Mouse (Mus musculus): ENCODE measurements around the gene Ccdc190.
A peak's percentile ranks its signal among the peaks of the same experiment; 100 is the strongest.

- TF ChIP-seq CTCF (IDR thresholded peaks at IDR 0.05; ENCODE audit: low read depth, low read length) (peak; percentile 55), POLR2A (IDR thresholded peaks at IDR 0.05; ENCODE audit: borderline replicate concordance, low read depth, low read length) (no peak)
These were observed 6.7 kb upstream of the Ccdc190 start for GRCm38 (mm10) chr1:169921710-169922211.
